Mouse (Mus musculus): Measurements from ENCODE around the gene Prss45.
"Not testable (repeated sequence)": the region's sequence is repeated elsewhere in the genome, so short reads cannot be mapped to it uniquely, and the experiment has no call there.

The Prss45 gene

DNA sequence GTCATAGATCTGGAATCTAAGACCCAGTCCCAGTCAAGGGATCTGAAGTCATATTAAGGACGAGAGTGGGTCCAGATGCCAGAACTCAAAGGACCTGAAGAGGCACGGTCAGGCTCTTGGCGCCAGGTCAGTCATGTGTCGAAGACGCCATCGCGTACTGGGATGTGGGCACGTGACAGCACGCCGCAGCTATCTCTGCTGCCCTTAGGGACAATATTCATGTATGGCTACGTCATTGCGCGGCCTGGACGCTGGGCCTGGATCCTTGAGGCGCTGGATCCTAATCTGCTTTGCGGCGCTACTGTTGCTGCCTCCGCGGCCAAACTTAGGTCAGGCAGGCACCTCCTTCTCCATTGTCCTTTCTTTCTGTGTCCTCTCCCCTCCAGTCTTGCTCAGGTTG lies at the start of gene Prss45:
Prss45 (plus strand) TSS at position 178 of the 400 bp plus-strand sequence.
- no peak for DNase-seq

- no peak for DNase-seq
Measured at GRCm38 (mm10) chr9:110788169-110788568, 46.2 kb upstream of the Prss45 start.

GRCm38 (mm10) chr9:110790462-110790861 lies 43.9 kb upstream of the Prss45 start:
- no peak for DNase-seq

- DNase-seq: no peak
Measured at GRCm38 (mm10) chr9:110797013-110797412, 37.4 kb upstream of the Prss45 start.

GRCm38 (mm10) chr9:110797866-110798265 lies 36.5 kb upstream of the Prss45 start, which contains the start of gene Prss42:
Gene Prss42 (plus strand): TSS chr9:110798166.
- no peak for DNase-seq

DNA sequence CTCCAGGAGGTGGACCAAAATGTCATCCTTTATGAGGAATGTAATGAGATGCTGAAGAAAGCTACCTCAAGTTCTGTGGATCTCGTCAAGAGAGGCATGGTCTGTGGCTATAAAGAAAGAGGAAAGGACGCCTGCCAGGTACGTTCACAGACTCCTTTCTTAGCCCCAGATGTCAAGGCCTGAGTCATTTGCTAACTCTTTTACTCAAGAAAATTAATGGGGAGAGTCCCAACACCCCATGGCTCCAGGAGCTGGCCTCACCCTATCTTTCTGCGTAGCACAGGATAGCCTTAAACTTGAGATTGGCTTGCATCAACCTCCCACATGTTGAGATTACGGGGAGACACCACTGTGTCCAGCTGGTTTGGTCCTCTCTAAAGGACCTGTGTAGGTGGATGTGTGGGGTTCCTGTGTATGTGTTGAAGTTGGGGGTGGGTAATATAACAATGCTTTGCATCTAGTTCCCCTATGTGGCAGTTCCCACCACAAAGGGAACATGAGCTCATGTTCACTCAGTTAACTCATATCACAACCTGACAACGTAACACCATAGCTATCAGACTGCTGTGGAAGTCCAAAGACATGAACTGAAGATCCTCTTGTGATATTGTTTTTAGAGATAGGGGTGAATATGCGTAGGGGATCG lies 33.4 kb upstream of the Prss45 start:
- DNase-seq: no peak

DNA sequence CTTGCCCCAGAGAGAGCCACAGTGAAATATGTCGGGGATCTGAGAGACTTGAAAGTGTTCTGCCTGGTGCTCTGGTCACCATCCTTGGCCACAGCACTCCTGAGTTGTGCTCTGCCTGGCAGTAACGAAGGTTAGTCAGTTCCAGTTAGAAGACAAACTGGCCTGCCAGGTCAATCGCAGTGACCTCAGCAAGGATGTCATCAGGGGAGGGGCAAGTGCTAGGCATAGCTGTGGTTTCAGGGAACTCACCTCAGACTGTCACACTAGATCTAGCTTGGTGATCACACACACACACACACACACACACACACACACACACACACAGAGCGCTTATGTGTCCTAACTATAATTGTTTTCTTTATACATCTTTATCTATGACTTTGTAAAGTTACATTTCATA lies 31.1 kb upstream of the Prss45 start:
- no peak for DNase-seq

DNA sequence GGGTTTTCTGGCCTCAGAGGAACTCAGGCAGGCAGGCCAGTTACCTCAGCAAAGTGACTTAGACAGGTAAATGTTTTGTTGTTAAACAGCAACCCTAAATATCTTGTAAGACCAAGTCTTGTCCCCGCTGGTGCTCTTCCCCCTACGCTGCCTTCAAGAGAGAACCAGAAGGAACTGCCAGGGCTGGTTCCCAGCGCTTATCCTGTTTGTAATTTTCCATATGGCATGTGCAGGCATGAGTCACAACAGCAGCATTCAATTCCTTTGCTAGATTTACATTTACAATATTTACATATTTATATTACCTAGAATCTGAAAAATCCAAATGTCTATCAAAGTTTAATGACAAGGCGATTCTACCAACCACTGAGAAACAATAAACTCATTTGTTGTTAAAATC lies 24.3 kb upstream of the Prss45 start:
- no peak for DNase-seq

GRCm38 (mm10) chr9:110813789-110814188 lies 20.6 kb upstream of the Prss45 start, which contains the start of gene Prss44:
Gene Prss44 (plus strand): TSS chr9:110813994.
- DNase-seq: no peak

- DNase-seq: not testable (repeated sequence)
Measured at GRCm38 (mm10) chr9:110820546-110820945, 13.8 kb upstream of the Prss45 start.

GRCm38 (mm10) chr9:110821436-110821835 lies 13.0 kb upstream of the Prss45 start:
- DNase-seq: no peak

- DNase-seq: no peak
Measured at GRCm38 (mm10) chr9:110825426-110825825, 9.0 kb upstream of the Prss45 start.

DNA sequence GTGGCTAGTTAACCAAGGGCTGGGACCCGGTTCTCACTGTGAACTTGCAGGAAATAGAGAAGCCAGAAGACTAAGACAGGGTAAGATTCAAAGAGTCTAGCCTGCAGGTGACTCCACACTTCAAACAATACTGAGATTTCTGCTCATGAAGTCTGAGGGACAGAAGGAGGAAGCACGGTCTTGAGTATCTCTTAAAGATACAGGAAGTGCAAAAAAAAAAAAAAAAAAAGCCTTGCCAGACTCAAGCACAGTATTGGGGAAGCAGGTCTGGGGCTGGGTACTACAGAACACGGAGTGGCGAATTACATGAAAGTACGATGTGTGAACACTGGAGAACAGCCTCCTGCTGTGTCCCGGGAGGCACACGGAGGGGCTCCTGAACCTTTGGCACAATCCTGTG lies 8.6 kb upstream of the Prss45 start:
- DNase-seq: no peak

GRCm38 (mm10) chr9:110826390-110826789 lies 8.0 kb upstream of the Prss45 start, which contains the start of gene Prss43:
Gene Prss43 (plus strand): TSS chr9:110826690.
- no peak for DNase-seq

GRCm38 (mm10) chr9:110833021-110833420 lies 1.4 kb upstream of the Prss45 start:
- no peak for DNase-seq

DNA sequence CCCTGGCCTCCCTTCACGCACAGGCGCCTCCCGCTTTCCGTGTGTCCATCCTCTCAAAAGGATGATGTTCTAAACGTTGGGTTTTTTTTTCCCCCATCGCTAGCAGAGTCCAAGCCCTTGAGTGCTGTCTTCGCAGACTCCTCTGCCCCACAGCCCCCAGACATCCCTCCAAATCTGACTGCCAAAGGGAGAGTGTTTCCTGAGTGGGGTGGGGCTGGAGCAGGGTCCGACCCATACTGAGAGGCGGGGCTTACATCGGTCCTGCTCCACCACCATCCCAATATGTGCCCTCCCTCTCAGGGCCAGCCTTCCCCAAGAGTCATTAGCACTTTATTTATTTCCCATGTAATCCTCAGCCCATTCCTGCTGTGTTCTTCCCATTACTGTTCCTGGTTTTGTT lies 573 bp downstream of the Prss45 start:
- no peak for DNase-seq

- no peak for DNase-seq
Measured at GRCm38 (mm10) chr9:110836112-110836511, 1.7 kb downstream of the Prss45 start.

DNA sequence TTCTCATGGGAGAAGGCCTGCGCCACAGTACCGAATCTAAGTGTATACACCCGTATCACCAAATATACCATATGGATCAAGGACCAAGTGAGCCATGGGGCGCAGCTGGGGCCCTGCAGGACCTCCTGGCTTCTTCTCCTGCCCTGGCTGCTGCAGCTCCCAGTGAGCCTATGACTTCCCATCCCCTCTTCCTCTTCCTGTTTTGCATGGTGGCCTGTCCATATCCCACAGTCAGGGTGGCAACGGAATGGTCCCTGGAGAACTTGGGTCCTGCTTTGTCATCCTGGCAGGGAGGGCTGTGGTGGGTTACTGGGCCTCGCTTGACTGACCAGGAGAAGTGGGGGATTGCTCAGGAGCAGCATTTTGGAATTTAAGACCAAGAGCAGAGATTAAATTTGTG lies 6.5 kb downstream of the Prss45 start:
- no peak for DNase-seq

GRCm38 (mm10) chr9:110841438-110841837 lies 7.0 kb downstream of the Prss45 start:
- no peak for DNase-seq

DNA sequence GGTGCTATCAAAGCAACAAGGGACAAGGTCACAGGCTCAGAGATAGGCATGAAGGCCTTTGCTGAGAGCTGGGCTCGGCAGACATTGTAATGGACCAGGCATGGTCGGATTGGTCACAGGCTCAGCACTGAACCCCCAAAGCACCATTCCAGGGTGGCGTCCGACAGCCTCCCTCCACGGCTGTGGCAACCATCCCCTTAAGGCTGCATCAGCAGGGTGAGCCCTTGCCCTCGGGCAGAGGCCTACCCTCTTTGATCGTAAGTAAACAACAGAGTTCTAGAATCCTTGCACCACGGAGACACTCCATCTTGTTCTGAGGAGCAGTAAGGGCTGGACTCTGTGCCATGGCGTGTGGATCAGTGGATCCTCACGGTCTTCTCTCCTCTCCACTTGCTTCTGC lies 9.8 kb downstream of the Prss45 start, which contains the start of gene Prss46:
Prss46 (plus strand) TSS at position 301 of the 400 bp plus-strand sequence.
- no peak for DNase-seq

GRCm38 (mm10) chr9:110849162-110849561 lies 14.8 kb downstream of the Prss45 start:
- DNase-seq: no peak

GRCm38 (mm10) chr9:110855903-110856302 lies 21.5 kb downstream of the Prss45 start:
- DNase-seq: no peak

DNA sequence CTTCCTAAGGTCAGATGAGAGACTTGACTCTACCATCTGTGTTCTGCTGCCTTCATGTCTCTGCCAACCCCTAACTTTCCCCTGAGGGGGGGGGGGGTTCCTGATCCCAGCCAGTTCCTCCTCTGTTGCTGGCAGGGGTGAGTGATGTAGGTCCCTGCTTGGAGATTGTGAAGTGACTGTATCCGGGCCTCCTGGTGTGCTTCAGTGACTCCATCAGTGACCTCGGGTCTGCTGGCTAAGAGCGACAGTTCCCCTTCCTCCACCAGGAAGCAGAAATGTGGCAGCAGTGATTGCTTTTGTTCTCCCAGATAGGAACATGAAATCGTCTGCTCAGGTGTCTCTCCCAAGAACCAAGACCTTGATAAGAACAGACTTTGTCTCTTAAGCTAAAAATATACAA lies 22.5 kb downstream of the Prss45 start:
- no peak for DNase-seq

- DNase-seq: no peak
Measured at GRCm38 (mm10) chr9:110857781-110858472, 23.5 kb downstream of the Prss45 start, which contains the start of gene Prss50. Gene Prss50 (plus strand): TSS chr9:110857967.
